Comparison of ENCODE assay signal across 7 mouse cellular contexts in genomic region chr7:45555787-45556186, GRCm38 (mm10). TPM values are rescaled to one million over a fixed set of nuclear protein-coding genes. Genes with fewer than 3 reads are reported as not detected.
DNase-seq lines count a peak whose midpoint lies in the region; TF ChIP-seq lines count a peak whose summit lies in the region.

No protein-coding gene starts in this region.

- H3K9me3 ChIP-seq in E14TG2a.4 (ENCODE audit: low read length), result no peaks in the 10 kb centered on the region

- H3K4me1 ChIP-seq in E14TG2a.4 (replicated peaks; ENCODE audit: low read depth, low read length), result peaks cover 67% of the 10 kb centered on the region

- peaks cover 25% of the 10 kb centered on the region for H3K36me3 ChIP-seq in E14TG2a.4 (ENCODE audit: insufficient read depth, low read length)

- H3K27me3 ChIP-seq in E14TG2a.4 (ENCODE audit: insufficient read depth, low read length), result no peaks in the 10 kb centered on the region

- H3K4me3 ChIP-seq in E14TG2a.4 (replicated peaks; ENCODE audit: low read length), result peak overlapping the region; percentile 74

- peak; percentile 77 for TF ChIP-seq CTCF in E14TG2a.4 (conservative IDR thresholded peaks at IDR 0.05; ENCODE audit: low read length)

- DNase-seq in adipocyte (ENCODE audit: low spot score), result peak; percentile 80
- DNase-seq in embryo, embryonic 10 days (ENCODE audit: low spot score), result peak; percentile 88
- DNase-seq in heart, adult 8-10 months (ENCODE audit: low spot score), result peak; percentile 69
- peak; percentile 91 to 93 for DNase-seq in kidney, postnatal 4 days
- peak; percentile 89 for DNase-seq in lung, postnatal 10 days
- DNase-seq in skeletal muscle tissue, adult 2 months (ENCODE audit: low read depth, low spot score), result peak; percentile 79

RNA-seq across cellular contexts. Expression of gene Hsd17b14, which starts 1.1 kb away (rescaled TPM):
- 1 to 10 TPM in 3 of 4 experiments, under 1 TPM in 1; 0.40 to 2.0 (median 1.1) TPM for total RNA-seq in heart, adult 8-10 months (2022)

RNA-seq across cellular contexts. Expression of gene Bcat2, which starts 14.2 kb away (rescaled TPM):
- 100 to 1,000 TPM; 295 to 316 (median 308) TPM for total RNA-seq in heart, adult 8-10 months (2022)

RNA-seq across cellular contexts. Expression of gene Plekha4, which starts 29.7 kb away (rescaled TPM):
- 1 to 10 TPM; 2.6 to 4.2 (median 3.0) TPM for total RNA-seq in heart, adult 8-10 months (2022)

RNA-seq across cellular contexts. Expression of gene Ppp1r15a, which starts 29.7 kb away (rescaled TPM):
- total RNA-seq in heart, adult 8-10 months (2022), result 10 to 100 TPM; 21.9 to 31.6 (median 28.0) TPM

RNA-seq across cellular contexts. Expression of gene Nucb1, which starts 45.6 kb away (rescaled TPM):
- total RNA-seq in heart, adult 8-10 months (2022), result 100 to 1,000 TPM; 130 to 149 (median 139) TPM

Comparison
In these comparisons a context has a peak if more than half of its experiments do, and no peak if none do; other contexts are left out.
1. Peak in every context shown above with its lines: DNase-seq and H3K4me3 ChIP-seq.